Mouse (Mus musculus) embryonic stem cell, embryonic (primary cell): Measurements from ENCODE around the gene Malrd1.

Source experiments
- CTCF ChIA-PET, 4 experiments: fragments of 300-600 bp in 2 of 4; fragments of 350-600 bp in 2 of 4; sonication (Branson Sonifier 250); formaldehyde crosslinking; loops; one replicate each; lab custom pipeline; 2022; ENCODE audit warnings: inconsistent platforms in 2 of 4; lab: Charles Lee
- POLR2A ChIA-PET, 4 experiments: fragments of 300-600 bp in 2 of 4; fragments of 350-600 bp in 2 of 4; sonication (Branson Sonifier 250); formaldehyde crosslinking; loops; one replicate each; lab custom pipeline; 2022; ENCODE audit warnings: antibody characterized with exemption in 4 of 4, inconsistent platforms in 1 of 4; lab: Charles Lee

The Malrd1 gene

DNA sequence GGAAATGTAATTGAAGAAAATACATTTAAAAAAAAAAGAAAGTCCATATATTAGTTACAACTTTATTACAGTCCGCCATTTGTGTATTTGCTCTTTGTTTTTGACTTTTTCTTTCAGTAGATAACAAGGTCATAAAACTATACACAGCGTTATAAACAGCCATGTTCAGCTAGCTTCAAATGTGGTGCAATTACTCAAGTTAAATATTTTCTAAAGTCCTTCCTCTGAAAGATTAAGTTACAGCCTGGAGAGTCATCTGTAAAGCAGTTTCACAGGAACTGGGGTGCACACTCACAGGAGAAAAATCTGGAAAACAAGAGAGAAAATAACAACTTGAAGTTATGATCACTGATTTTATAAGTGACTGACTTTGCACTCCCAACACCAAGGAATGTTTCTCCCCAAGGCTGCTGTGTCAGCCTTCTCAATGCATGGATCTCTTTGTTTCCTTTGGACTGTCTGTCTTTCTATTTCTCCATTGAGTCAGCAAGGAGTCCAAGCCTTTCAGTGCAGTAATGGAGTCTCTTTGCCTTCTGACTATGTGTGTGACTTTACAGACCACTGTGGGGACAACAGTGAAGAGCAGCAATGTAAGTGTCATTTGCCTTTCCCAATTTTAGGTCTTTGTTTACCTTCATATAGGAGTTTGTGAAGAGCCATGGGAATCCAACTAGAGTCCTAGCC lies at the start of gene Malrd1:
Gene Malrd1, plus strand, starts transcription at position 239 of the 684 bp plus-strand sequence.
- CTCF ChIA-PET = no interaction called here
- POLR2A ChIA-PET = no interaction called here

- ChIA-PET CTCF (no interaction called here), POLR2A (no interaction called here)
These were observed 12.4 kb downstream of the Malrd1 start for GRCm38 (mm10) chr2:15538643-15539042.

GRCm38 (mm10) chr2:15613327-15613948 lies 87.2 kb downstream of the Malrd1 start:
- CTCF ChIA-PET = no interaction called here
- POLR2A ChIA-PET = no interaction called here

DNA sequence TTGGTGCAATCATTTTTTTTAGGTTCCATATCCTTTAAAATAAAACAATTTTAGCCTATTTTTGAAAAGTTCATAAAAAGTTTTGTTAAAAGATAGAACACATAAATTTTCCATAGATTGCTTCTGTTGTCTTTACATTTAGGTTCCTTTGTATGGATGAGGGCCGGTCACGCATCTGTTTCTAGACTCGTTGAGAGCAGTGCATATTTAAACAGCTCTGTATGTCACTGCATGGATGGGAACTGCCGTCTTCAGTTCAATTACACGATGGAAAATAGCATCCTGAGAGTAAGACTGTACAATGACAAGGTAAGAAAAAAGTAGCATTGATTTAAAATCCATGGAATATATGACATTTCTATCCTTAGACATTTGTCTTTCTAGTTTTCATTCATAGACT lies 87.7 kb downstream of the Malrd1 start:
- ChIA-PET CTCF (no interaction called here), POLR2A (no interaction called here)

- ChIA-PET POLR2A (no interaction called here), CTCF (interaction anchor here in 1 of 4 experiments (0.6 kb wide), 1 partner anchor 120 kb away, joined by 3 read pairs; no protein-coding TSS in a partner anchor)
These were observed 109.5 kb downstream of the Malrd1 start for GRCm38 (mm10) chr2:15635761-15636160.

DNA sequence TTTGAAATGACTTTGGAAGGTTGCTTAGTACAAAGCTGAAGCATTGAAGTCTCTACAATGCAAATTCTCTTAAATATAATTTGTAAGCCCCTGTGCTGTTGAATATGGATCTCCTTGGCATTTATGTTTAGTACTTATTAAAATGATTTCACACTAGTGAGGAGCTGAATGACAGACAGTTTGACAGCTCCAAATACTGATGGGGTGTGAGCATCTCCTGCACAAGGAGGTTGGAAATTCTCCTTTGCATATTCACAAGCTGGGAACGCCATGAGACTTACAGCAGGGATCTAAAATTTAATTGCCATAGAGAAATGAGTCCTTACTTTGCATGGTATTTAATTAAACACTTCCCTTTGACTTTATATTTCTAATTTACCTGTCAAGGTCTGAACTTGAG lies 117.6 kb downstream of the Malrd1 start:
- ChIA-PET CTCF (no interaction called here), POLR2A (no interaction called here)

DNA sequence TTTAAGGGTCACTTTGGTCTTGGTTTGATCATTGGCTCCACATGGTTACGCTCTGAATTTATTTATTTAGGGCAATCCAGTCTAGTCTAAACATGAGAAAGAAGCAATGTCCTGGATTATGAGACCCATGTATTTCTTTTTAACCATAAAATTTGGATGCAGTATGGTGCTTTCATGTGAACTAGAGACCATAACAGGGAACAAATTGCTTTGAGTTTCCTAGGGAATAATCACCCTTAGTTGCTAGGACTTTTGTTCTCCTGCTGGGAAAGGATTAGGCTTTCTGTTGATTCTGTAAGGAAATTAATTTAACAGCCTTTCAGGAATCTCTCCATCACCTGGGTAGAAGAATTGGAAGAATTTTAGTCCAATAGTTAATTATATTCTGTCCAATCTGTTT lies 130.1 kb downstream of the Malrd1 start:
- CTCF ChIA-PET = no interaction called here
- POLR2A ChIA-PET = no interaction called here

- ChIA-PET CTCF (no interaction called here), POLR2A (interaction anchor here in 1 of 4 experiments (1.1 kb wide), 1 partner anchor 72 kb away, joined by 4 read pairs; no protein-coding TSS in a partner anchor)
These were observed 176.7 kb downstream of the Malrd1 start for GRCm38 (mm10) chr2:15702977-15703376.

DNA sequence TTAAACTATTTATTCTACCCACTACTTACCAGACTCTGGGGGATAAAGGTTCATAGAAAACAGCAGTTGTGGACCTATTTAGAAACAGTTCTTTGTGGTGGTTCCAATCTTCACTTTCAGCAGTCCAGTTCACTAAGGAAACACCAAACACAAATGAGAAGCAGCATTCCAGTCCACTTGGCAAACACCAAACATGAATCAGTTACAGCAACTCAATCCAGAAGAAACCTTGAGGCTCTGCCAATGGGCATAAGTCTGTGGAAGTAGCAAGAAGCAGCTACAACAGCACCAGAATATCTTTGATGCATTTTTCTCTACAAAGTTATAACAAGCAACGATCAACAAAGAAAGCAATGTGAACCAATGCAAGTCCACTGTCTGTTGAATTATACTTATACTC lies 214.7 kb downstream of the Malrd1 start:
- ChIA-PET POLR2A (no interaction called here), CTCF (no interaction called here)

- ChIA-PET CTCF (interaction anchor here in 1 of 4 experiments (0.7 to 0.9 kb wide), 2 partner anchors 564 to 594 kb away, joined by 3 to 4 read pairs; no protein-coding TSS in a partner anchor), POLR2A (no interaction called here)
These were observed 218.9 kb downstream of the Malrd1 start for GRCm38 (mm10) chr2:15744979-15745688.

DNA sequence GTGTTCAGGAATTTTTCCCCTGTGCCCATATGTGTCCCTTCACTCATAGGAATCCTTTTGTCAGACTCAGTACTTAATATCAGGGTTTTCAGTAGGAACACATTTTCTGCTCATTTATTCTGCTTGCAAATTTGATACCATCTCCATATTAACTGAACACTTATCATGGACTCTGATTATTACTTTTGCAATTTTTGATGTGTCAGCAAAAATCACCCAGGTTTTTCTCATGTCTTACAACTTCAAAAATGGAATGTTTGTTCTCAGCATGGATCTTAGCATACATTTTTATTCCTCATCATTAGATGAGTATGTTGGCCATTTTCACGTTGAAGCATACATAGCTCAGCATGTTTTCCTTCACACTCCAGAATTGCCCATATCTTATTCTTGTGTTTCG lies 258.5 kb downstream of the Malrd1 start:
- CTCF ChIA-PET = no interaction called here

GRCm38 (mm10) chr2:15815724-15816123 lies 289.4 kb downstream of the Malrd1 start:
- CTCF ChIA-PET = no interaction called here
- POLR2A ChIA-PET = no interaction called here

More for the DNA sequence above, 258.5 kb downstream of the Malrd1 start:
- POLR2A ChIA-PET = no interaction called here

DNA sequence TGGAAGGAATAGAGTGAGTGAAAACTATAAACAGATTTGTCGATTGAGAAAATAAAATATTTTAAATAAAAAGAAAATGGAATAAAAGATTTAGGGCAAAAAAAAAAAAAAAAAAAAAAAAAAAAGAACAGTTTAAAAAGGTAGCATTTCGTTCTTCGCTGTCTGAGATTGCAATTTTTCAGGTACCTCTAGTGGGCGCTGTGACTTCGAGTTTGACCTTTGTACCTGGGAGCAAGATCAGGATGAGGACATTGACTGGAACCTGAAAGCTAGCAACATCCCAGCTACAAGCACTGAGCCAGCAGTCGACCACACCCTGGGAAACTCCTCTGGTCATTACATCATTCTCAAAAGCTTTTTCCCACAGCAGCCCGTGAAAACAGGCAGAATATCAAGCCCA lies 343.1 kb downstream of the Malrd1 start:
- POLR2A ChIA-PET = no interaction called here

GRCm38 (mm10) chr2:15893418-15894120 lies 367.3 kb downstream of the Malrd1 start:
- POLR2A ChIA-PET = no interaction called here
- CTCF ChIA-PET = no interaction called here

More for the DNA sequence above, 343.1 kb downstream of the Malrd1 start:
- CTCF ChIA-PET = interaction anchor here (0.5 to 1.5 kb wide), 10 partner anchors 9 to 698 kb away, joined by 3 to 25 read pairs (median 4); no protein-coding TSS in a partner anchor

GRCm38 (mm10) chr2:15925432-15925831 lies 399.2 kb downstream of the Malrd1 start:
- CTCF ChIA-PET = interaction anchor here in 1 of 4 experiments (0.6 kb wide), 1 partner anchor 56 kb away, joined by 5 read pairs; no protein-coding TSS in a partner anchor
- POLR2A ChIA-PET = interaction anchor here in 1 of 4 experiments (0.9 to 1.1 kb wide), 2 partner anchors 107 to 150 kb away, joined by 3 read pairs; no protein-coding TSS in a partner anchor

GRCm38 (mm10) chr2:15926041-15926440 lies 399.8 kb downstream of the Malrd1 start:
- ChIA-PET CTCF (interaction anchor here in 1 of 4 experiments (0.6 kb wide), 1 partner anchor 57 kb away, joined by 5 read pairs; no protein-coding TSS in a partner anchor), POLR2A (interaction anchor here in 1 of 4 experiments (0.6 kb wide), 1 partner anchor 43 kb away, joined by 3 read pairs; no protein-coding TSS in a partner anchor)

DNA sequence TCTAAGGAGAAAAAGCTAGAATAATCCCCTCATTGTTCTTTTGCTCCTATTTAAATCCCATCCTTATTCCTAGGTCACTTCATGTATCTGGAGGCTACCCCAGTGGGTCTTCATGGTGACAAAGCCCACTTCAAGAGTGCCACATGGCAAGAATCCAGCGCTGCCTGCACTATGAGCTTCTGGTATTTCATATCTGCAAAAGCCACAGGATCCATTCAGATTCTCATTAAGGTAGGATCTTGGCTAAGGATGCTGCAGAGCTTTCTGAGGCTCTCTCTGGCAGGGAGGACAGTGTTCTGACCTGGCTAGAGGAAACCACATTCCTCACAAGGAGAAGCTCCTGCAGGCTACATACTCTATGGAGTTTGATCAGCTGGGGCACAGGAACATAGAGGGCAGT lies 405.2 kb downstream of the Malrd1 start:
- CTCF ChIA-PET = no interaction called here
- POLR2A ChIA-PET = no interaction called here

GRCm38 (mm10) chr2:15931924-15932323 lies 405.6 kb downstream of the Malrd1 start:
- ChIA-PET CTCF (no interaction called here), POLR2A (no interaction called here)

GRCm38 (mm10) chr2:15932340-15932739 lies 406.1 kb downstream of the Malrd1 start:
- ChIA-PET CTCF (no interaction called here), POLR2A (no interaction called here)
